Mouse (Mus musculus) 3T3-L1 (cell line): ENCODE results near the gene Lnx1.

Experiments
- DNase-seq: peaks from one replicate; pipeline ENCODE4 v3.0.0-alpha.2; 2015; ENCODE audit warnings: low read depth, low spot score

Gene Lnx1

DNA sequence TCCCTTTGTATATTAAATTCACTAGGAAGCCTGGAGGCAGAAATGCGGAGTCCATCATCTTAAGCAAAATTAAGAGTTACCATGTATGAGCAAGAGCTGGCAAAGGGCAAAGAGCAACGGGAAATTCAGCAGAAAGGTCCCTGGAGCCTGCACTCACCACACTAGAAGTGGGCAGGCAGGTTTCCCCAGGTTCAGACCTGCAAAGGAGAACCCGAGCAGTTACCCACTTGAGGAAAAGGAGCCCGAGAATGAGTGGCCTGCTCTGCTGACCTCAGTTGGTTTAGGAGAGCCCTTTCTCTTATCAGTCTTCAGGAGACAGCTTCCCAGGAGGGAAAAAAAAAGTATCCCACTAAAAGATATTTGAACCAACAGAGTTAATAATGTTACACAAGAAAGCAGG, 99.4 kb downstream of the Lnx1 start:
- no peak for DNase-seq

- no peak for DNase-seq
Measured at GRCm38 (mm10) chr5:74602371-74602770, 100.3 kb downstream of the Lnx1 start.

GRCm38 (mm10) chr5:74601965-74602364, 100.7 kb downstream of the Lnx1 start:
- no peak for DNase-seq

DNA sequence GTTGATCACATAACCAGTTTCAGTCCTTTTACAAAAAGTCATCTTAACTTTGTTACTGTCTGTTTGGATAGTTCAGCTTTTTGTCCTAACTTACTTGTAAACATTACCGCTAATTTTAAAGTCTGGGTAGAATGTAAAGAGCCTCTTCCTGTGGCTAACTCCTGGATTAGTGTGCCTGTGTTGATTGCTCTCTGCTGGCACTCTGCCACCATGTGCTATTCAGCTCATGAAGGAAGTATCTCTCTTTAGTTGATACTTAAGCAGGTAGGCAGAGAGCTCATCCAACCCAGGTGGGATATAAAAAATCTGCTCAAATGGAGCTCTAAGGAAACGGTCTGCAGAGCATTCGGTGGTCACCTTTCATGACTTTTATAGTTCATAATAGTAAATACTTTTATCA, 101.5 kb downstream of the Lnx1 start:
- peak; percentile 20 for DNase-seq

- peak; percentile 23 for DNase-seq
Measured at GRCm38 (mm10) chr5:74600010-74600409, 102.7 kb downstream of the Lnx1 start.

DNA sequence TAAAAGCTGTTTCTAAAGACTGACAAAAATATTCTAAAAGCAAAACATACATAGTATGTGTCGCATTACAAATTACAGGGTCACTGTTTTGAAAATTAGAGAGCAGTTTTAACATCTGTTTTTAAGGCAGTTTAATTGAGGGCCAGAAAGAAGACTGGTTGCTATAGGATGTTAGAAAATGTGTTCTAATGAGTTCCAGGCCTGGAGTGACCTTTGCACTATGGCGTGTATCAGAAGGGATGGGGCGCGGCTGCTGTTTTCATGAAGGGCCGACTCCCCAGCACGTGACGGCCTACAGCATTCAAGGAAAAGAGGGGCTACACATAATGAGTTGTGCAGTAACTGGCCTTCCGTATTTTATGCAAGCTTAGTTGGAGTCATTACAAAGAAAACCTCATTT, 109.6 kb downstream of the Lnx1 start:
- no peak for DNase-seq

DNA sequence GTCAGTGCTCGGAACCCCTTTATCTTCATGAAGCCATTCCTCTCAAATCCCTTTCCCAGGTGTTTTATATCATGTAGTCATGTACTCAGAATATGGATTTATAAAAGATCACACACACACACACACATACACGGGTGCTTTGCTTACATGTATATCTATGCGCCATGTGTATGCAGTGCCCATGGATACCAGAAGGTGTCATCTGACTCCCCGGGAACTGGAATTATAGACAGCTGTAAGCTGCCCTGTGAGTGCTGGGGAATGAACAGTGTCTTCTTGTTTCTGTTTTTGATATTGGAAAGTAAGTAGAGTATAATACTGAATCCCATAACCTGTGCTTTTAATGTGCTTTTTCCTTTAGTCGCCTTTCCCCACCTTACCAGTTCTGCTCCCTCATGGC, 111.3 kb downstream of the Lnx1 start:
- DNase-seq: peak; percentile 65

DNA sequence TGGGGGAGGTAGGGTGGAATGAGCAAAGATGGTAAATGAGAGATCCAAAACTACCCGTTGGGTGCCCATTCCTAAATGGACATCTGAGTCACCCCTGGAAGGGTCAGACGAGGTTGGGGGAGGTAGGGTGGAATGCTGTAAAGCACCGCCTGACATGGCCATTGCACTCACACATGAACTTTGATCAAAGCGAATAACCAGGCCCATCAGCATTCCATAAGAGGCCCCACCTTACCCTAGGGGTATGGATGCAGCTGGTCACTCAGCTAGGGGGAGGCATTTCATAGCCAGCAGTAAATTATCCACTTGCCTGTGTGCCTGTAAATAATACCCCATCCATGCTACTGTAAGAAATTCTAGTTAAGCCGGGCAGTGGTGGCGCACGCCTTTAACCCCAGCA, 113.6 kb downstream of the Lnx1 start:
- no peak for DNase-seq

DNA sequence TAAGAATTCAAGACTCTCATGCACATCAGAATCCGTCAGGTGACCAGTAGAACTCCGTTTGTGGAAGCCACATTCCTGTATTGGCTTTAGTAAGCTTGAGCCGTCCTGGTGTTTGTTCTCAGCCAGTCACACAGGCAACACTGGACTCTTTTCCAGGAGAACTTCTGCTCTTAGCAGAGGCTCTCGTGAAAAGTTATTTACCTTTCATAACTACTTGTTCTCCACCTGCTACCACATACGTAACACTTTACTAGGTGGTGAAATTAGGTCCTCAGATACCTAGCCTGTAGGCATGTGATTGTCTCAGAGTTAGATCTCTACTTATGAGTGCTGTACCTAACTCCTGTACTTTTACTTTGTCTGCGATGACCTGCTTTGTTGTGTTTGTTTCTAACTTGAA, 130.9 kb downstream of the Lnx1 start:
- no peak for DNase-seq

- no peak for DNase-seq
Measured at GRCm38 (mm10) chr5:74561151-74561550, 141.6 kb downstream of the Lnx1 start.

GRCm38 (mm10) chr5:74549566-74549965, 153.1 kb downstream of the Lnx1 start:
- no peak for DNase-seq

DNA sequence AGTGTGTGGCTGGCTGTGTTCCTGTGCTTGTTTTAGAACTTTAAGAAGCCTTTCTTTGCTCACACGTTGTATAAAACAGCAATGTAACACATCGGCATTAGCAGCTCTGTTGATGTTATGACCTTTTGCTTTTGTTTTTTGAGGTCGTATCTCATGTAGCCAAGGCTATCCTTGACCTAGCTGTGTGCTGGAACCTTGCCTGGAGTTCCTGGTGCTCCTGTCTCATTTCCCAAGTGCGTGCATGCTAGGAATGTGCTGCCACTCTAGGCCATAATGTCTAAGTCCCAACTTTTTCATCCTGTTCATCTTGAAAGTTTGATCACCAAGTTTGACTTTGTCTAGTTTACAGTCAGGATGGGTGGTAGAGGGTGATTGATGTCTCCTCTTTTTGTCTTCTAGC, 157.1 kb downstream of the Lnx1 start:
- DNase-seq: no peak
